Mouse (Mus musculus) large intestine, adult 2 months (tissue): ENCODE data around the gene Gm49358. TPM values are rescaled to one million over a fixed set of nuclear protein-coding genes. Genes with fewer than 3 reads are reported as not detected.

Experiments used
- DNase-seq: peaks from one replicate; pipeline ENCODE4 v3.0.0-alpha.2; 2012; ENCODE audit warnings: low read depth, low spot score
- WGBS: fragments of 180-500 bp; shearing (Covaris S2); methylation state at CpG from one replicate; pipeline ENCODE4 v1.1.7; 2018; 5-methylcytosine and 5-hydroxymethylcytosine counted together
- polyA plus RNA-seq: library from polyadenylated mRNA; depleted of rRNA; stranded (reverse); fragments of >200 nt; gene quantifications from 2 replicates; pipeline ENCODE4 v1.2.3, GENCODE M21; 2012; rRNA removed

Gm49358 gene
- polyA plus RNA-seq, 1 experiment = not detected

GRCm38 (mm10) chr10:86852160-86852559 is 88.4 kb downstream of the Gm49358 start:
- DNase-seq = no peak
- 84% methylated on average over 6 of the region's 6 CpGs for WGBS

DNA sequence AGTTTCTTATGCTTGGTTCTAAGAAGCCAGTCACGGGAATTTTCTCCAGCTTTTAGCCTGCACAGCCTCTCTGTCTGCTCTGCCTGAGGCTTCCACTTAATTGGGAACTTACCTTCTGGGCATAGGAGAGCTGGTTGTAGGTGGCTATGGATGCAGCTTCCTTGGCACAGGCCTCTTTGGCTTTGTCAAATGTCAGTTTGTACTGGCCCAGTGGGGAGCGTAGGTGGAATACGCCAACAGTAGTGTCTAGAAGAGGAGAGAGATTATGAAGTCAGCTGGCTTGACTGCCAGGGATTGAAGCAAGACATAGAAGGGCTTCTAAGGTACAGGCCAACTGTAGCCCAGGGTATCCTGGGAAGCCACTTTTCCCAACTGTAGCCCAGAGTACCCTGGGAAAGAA is 89.7 kb downstream of the Gm49358 start:
- no peak for DNase-seq
- WGBS = 87% methylated on average over 3 of the region's 3 CpGs

DNA sequence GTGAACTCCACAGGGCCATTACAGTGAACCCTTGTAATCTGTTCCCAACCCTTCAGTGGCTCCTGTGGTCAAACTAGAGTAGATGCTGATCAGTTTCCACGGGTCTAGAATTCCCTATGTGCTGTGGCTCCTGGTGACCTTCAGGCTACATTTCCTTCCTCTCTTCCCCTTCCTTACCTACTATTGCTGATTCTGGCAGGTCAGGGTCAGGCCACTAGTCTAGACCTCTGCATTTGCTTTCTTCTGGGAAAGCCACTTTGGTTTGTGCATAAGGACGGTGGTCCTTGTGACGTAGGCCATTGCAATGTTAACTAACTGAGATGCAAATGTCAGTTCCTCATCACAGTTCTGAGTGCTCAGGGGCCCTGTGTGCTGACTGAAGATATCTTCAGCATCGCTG is 96.6 kb downstream of the Gm49358 start:
- DNase-seq = no peak
- 78% methylated on average over 4 of the region's 4 CpGs for WGBS

GRCm38 (mm10) chr10:86862496-86862895 is 98.7 kb downstream of the Gm49358 start:
- WGBS = 40% methylated on average over 6 of the region's 6 CpGs

DNA sequence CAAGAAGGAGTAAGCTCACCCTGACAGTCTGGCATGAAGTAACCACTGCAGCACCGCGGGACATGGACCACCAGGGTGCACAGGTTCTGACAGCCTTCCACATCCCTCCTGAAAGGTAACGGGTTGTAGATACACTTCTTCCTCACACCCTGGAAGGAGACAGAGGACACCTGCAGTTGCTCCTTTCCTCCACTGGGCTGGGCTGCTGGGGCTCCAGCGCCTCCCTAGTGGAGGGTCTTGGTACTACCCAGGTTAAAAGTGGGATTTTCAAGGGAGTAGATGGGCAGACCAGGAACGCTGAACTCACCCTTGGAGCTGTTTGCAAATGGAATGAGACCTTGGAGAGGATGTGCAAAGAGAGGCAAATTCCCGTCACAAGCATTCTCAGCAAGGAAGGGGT is 99.7 kb downstream of the Gm49358 start:
- no peak for DNase-seq
- 88% methylated on average over 6 of the region's 6 CpGs for WGBS

More at GRCm38 (mm10) chr10:86862496-86862895, 98.7 kb downstream of the Gm49358 start:
- DNase-seq = no peak

GRCm38 (mm10) chr10:86872121-86872520 is 108.3 kb downstream of the Gm49358 start:
- no peak for DNase-seq
- 41% methylated on average over 7 of the region's 7 CpGs for WGBS

GRCm38 (mm10) chr10:86872591-86872990 is 108.8 kb downstream of the Gm49358 start:
- DNase-seq = no peak
- WGBS = 39% methylated on average over 5 of the region's 5 CpGs

- DNase-seq = no peak
- WGBS = 29% methylated on average over 7 of the region's 7 CpGs
These were observed 114.9 kb downstream of the Gm49358 start for GRCm38 (mm10) chr10:86878721-86879120.

DNA sequence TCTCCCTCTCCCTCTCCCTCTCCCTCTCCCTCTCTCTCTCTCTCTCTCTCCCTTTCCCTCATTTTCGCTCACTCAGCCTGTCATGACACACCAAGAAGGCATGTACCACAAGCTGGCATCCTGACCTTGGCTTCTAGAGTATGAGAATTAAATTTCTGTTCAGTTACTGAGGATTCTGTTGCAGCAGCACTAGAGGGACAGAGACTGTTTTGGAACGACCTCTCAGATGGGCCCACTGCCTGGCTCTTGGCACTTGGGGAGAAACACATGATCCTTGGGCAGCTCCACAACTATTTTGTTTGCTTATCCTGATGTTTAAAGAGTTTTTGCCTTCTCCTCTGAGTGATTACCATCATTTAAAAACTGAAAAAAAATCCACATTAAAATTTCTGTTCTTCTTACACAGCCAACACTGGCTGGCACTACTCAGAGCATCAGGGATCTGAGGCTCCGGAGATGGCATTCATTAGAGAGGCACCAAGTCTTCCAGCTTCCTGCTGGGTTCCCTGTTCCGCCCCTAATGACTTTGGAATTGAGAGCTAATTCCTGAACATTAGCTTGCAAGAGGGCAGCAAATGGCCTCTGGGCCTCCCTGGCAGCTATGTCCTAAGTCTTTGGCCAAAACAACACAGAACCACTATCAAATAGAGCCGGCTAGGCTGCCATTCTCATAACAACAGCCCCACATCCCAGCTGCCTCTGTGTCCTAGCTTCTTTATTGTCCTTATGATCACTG is 116.5 kb downstream of the Gm49358 start:
- WGBS = 67% methylated on average over 5 of the region's 5 CpGs
- no peak for DNase-seq

DNA sequence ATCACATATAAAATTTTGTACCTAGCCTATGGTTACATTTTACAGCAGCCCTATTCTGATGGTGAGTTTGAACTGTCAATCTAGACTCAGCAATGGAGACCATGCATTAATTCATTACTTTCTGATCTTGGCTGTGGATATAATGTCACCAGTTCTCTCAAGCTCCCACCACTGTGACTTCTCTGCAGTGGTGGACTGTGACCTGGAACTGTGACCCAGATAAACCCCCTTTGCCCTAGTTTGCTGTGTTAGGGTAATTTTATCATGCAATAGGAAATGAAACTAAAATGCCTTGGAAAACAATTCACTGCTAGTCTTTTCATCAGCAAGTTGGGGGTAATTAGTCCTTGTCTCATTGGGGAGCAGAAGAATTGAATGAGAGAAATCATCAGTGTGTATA is 117.7 kb downstream of the Gm49358 start:
- DNase-seq = no peak

Other genes with a start within 250 kb of the Gm49358 start
- 93.0 and 94.2 TPM in 2 replicates for gene Hsp90b1, start 58.5 kb upstream of the Gm49358 start, polyA plus RNA-seq
- 0.74 and 1.5 TPM in 2 replicates for gene Ttc41, start 58.2 kb upstream of the Gm49358 start, polyA plus RNA-seq
- 3.2 and 3.3 TPM in 2 replicates for gene Nt5dc3, start 15.0 kb downstream of the Gm49358 start, polyA plus RNA-seq
- gene Stab2, start 244.1 kb downstream of the Gm49358 start, polyA plus RNA-seq = 0.57 and 1.4 TPM in 2 replicates